Mouse (Mus musculus) cerebellum, adult 2 months (tissue): ENCODE measurements at regions not wholly inside any gene's neighbourhood (a gene's known extent, or its start where the extent isn't known, plus 50 kb on each side); places are given as distances from the start of the nearest gene placed in this dataset.

Experiments
- CTCF ChIP-seq: fragments of 200-500 bp; IDR thresholded peaks from 2 replicates; pipeline ENCODE4 v1.5.1; 2011; ENCODE audit warnings: low read depth, mild to moderate bottlenecking, control low read depth, low read length, moderate library complexity, borderline replicate concordance; ENCODE audit not compliant: insufficient read depth
- POLR2A ChIP-seq: fragments of 200-500 bp; IDR thresholded peaks from 2 replicates; pipeline ENCODE4 v1.6.1; 2011; ENCODE audit warnings: low read length, control low read depth, borderline replicate concordance; ENCODE audit not compliant: insufficient read depth

DNA sequence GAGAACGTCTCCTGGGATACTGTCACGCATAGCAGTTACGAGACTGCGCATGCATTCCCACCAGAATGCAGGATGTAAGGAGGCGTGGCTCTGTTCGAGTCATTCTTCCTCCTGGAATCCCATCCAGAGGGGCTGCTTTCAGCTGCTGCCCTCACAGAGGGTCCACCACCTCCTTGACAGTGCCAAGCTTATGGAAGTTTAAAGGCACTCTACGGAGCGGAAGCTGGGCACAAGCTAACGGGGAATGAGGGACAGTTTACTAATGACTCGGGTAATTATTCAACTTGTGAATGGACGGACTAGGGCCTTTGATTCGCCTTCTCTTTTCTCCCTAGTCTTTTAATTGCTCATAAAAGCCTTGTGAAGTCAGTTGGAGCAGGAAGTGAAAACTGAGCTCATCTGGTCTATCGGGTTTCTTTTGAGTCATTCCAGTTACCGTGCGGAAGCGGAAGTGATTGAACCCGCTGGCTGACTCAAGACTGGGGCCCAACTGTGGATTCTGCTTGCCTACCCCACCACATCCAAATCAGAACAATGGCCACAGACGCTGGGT lies 291.3 kb downstream of the Hlx start:
- TF ChIP-seq CTCF = no peak
- no peak for TF ChIP-seq POLR2A
